Mouse (Mus musculus): ENCODE data around the gene Bmt2. TPM values are rescaled to one million over a fixed set of nuclear protein-coding genes. Genes with fewer than 3 reads are reported as not detected.

Bmt2 gene
- 36.7 to 41.1 TPM (median 39.4 TPM) in 4 replicates for total RNA-seq (2023)

GRCm38 (mm10) chr6:13677818-13678282 is at the start of gene Bmt2:
Gene Bmt2, minus strand, starts transcription at chr6:13677966.

GRCm38 (mm10) chr6:13607621-13608493 is 69.9 kb downstream of the Bmt2 start, which contains the start of gene Tmem168:
Gene Tmem168, minus strand, starts transcription at chr6:13608100.

Other genes with a start within 250 kb of the Bmt2 start
- gene Tmem168, start 69.9 kb downstream of the Bmt2 start, total RNA-seq (2023): 50.6 to 62.5 TPM (median 57.0 TPM) in 4 replicates
- 1.0 to 1.3 TPM (median 1.2 TPM) in 4 replicates for gene Gpr85, start 162.0 kb upstream of the Bmt2 start, total RNA-seq (2023)
- gene 2610001J05Rik, start 193.6 kb upstream of the Bmt2 start, total RNA-seq (2023): 36.7 to 44.1 TPM (median 38.8 TPM) in 4 replicates

All from B cell, adult 62 days (primary cell).